Mouse (Mus musculus): ENCODE measurements at regions not wholly inside any gene's neighbourhood (a gene's known extent, or its start where the extent isn't known, plus 50 kb on each side); places are given as distances from the start of the nearest gene placed in this dataset.

GRCm38 (mm10) chr16:24341736-24342135 lies 51.6 kb upstream of the Lpp start:
- DNase-seq = no peak

DNA sequence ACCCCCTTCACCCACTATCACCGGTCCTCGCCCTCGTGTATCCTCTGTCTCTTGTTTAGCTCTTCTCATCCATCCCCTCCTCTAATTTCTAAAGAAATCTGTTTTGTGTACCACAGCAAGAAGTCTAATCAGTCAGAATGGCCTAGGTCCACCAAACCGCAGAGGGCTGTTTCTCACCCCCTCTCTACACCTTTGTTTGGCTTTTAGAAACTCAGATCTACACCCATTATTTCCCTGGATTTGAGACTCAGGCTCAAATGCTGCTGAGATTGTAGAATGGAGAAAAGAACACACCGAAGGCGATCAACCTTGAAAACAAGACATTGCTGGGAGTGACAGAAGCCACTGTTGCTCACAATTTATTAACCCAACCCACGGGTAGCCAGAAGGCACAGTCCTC lies 52.7 kb upstream of the Lpp start:
- no peak for DNase-seq

GRCm38 (mm10) chr16:24339320-24340265 lies 53.7 kb upstream of the Lpp start:
- no peak for DNase-seq

- no peak for DNase-seq
These were observed 54.9 kb upstream of the Lpp start for GRCm38 (mm10) chr16:24338404-24338803.

DNA sequence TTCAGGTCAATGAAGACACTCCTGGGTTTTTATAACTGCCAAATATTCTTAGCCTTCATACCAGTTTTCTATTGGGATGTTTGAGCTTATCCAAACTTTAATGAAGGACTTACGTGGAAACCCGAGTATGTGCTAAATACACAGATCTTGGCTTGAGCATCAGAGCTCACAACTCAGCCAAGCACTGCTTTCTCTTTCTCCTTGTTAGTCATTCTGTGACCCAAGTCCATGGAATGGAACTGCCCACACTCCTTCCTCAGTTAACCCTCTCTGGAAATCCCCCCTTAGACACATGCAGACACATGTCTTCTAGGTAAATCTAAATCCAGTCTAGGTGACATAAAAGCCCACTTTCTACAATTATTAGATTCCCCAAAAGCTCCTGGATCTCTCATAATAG lies 58.9 kb upstream of the Lpp start:
- DNase-seq = no peak

DNA sequence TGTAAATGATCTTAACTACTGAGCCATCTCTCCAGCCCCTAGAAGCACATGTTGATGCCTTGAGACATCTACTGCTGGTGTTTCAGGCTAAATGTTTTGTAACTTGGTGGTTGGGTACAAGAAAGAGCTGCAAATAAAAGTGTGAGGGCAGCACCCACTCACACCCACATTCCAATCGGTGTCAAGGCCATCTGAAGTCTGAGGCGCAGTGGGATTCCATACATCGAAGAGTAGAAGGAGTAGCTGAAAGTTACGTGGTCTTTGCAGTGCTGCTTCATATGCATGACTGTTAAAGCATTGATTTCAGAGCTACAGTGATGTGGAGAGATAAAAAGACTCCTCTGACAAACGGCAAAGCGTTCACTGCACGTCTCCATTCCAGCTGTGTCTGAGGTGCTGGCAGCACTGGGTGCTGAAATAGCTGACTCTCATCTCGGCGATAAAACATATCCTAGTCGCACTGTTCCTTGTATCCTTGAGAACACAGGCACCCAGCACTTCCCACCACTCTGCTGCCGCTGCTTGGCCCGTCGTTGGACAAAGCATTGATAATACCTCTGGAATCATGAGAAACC lies 61.8 kb upstream of the Lpp start:
- no peak for DNase-seq

- no peak for DNase-seq
These were observed 66.7 kb upstream of the Lpp start for GRCm38 (mm10) chr16:24326571-24326970.

DNA sequence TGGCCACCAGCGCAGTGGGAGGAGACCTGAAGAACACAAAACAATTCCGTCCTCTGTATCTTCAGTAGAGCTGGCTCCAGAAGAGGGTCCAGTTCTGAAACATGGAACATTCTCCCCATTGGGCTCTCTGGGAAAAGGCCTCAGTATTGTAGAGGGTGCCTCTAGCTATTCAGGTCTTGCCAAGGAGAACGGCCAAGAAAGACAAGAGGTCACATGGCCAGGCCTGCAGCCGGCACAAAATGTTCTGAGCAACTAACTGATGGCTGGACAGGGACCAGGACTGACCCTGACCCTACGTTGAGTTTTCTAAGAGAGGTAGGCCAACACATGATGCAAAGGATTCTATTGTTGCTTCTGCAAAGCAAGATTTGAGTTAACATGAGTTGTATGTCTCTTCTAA lies 67.3 kb upstream of the Lpp start:
- peak; percentile 12 to 39 for DNase-seq

DNA sequence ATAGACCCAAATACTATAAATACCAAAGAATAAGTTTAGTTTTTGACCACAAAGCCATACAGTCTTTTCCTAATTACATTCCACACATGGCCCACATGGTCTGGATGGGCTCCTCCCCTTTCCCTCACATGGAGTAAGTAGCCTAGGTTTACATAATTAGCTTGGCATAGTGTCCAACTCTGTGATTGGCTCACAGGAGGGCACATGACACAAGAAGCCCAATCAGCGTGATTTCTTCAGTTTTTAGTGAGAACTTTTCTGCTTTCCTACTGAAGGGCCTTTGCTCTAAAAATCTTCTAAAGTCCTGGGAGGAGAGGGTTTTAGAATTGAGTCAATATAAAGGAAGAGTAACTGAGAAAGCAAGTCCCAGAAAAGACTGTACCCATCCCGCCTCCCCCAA lies 68.4 kb upstream of the Lpp start:
- DNase-seq = no peak

GRCm38 (mm10) chr16:24318723-24319437 lies 74.4 kb upstream of the Lpp start:
- no peak for DNase-seq

GRCm38 (mm10) chr16:24313544-24314326 lies 79.6 kb upstream of the Lpp start:
- peak; percentile 44 to 47 for DNase-seq

- no peak for DNase-seq
These were observed 87.9 kb upstream of the Lpp start for GRCm38 (mm10) chr16:24305391-24305790.

DNA sequence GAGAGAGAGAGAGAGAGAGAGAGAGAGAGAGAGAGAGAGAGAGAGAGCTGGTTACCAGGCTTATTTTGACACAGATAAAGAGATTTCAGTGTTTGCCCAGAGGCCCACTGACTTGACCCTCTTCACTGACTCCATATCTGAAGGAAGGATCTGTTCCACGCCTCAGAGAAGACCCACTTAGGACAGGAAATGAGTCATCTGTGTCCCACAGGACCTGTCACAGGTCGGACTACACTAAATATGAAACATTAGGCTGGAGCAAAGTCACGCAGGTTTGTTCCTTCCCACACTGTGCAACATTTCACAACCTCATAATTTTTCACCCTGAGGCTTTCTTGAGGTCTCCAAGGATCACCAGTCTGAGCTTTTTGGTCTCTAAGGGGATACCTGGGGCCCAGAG lies 96.5 kb upstream of the Lpp start:
- DNase-seq = no peak

DNA sequence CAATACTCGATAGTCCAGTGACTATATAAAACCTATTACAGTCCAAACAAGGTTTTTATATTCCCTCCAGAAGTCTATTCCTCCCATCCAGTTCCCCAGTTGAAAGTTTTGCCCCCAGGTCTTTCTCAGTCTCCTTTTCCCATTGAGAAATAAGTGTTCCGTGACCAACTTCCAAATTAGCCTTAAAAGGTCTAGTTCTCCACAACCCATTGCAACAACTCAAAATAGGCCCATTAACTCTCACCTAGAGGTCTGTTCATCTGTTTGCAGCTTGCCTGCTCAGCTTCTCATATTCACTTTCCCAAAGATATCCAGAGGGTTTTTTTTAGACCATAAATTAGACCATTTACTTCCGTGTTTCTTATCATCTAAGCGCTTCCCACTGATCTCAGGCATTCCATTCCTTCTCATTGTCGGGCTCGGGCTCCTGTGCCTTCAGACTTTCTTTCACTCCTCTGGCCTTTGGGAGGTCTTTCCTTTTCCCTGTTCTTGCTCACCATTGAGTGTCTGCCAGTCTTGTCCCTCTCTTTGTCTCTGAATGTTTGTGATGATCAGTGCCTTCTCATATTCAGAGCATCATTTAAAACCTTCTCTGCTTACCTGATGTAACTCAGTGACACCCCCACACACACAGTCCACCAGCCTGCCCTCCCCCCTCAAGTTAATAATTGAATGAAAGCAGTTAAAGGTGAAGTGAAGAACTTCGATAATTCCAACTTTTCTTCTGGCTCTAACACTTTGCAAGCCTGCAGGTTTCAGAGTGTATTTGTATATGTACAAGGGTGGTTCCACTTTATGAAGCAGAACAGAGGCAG lies 97.5 kb upstream of the Lpp start:
- DNase-seq = no peak

DNA sequence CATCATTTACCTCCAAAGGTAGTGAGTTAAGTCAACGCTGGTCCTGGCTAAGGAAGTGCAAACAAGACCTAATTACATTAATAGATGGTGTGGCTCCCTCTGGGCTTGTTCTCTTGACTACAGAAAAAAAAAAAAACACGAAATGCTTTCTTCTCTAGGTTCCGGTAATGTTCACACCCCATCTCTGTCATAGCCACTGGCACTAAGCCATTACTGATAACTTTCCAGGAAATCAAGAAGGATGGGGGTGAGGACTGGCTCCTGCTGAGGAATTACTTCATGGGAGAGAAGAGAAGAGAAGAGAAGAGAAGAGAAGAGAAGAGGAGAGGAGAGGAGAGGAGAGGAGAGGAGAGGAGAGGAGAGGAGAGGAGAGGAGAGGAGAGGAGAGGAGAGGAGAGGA lies 109.1 kb upstream of the Lpp start:
- DNase-seq = no peak

- DNase-seq = peak; percentile 71 to 77
These were observed 111.1 kb upstream of the Lpp start for GRCm38 (mm10) chr16:24282194-24282683.

DNA sequence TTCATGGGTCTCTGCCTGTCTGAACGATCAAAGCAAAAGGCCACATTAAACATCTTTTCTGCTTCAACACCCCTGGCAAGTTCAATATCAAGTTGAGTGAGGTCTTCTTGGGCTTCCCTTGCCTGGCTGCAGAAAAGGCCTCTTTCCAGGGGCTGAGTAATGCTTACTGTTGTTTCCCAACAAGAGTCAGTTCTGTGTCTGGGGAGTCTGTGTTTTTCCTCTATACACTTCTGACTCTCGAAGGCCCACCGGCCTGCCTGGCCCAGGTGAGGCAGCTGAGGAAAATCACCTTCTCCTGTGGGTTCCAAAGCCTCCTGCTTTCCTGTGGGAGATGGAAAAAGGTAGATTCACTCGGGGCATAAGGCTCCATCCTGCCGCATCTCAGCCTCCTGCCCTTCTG lies 111.7 kb upstream of the Lpp start:
- DNase-seq = no peak

DNA sequence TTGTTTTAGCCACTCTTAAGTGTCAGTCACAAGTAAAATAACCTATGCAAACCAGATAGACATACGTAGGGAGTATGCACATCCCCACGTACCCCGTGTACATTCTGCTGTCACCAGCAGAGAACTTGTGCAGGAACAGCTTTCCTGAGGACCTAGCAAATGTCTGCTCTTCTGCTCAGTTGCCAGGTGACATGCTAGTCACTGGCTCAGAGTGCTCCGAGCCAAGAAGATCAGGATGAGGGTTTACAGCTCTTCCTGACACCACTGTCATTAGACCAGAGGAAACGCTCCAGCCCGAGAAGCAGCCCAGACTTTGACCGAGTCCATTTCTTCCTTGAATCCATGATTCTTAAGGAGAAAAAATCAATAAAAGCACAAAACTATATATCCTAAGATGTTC lies 115.5 kb upstream of the Lpp start:
- DNase-seq = no peak

DNA sequence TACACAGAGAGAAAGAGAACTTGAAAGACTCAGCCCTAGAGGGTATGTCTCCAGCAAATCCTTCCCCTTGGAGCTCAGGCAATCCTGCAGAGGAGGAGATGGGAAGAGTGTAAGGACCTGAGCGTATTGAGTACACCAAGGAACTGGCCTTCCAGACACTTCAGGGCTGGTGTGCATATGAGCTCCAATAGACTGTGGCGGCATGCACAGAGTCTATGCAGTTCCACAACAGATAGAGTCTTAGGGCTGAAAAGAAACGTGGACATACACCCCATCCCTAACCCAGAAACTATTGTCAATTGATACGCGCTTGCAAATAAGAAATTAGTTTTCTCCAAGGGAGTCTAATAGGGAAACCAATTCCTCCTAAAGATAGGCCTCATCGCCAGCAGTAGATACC lies 130.6 kb upstream of the Lpp start:
- no peak for DNase-seq

DNA sequence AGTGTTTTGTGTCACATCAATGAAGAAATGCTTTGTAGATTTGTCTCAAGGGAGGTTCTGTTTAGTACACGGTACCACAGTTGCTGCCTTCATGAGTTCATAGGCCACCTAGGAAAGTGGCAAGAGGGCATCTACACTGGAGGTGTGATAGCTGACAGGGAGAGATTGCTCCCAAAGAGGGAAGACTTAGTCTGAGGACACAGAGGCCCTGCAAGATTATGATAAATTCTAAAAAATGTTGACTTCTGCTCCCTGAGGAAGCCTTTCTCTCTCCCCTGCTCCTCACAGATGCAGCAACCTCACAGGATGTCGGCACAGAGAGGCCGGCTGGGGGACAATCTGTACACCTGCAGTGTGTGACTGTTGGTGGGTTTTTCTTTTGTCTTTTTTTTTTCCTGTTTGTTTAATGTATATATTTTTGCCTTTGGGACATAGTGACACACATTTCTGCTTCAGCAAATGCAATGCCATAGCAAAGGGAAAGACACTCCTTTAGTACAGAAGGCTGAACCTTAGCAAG lies 133.5 kb upstream of the Lpp start:
- DNase-seq = no peak

GRCm38 (mm10) chr16:24258991-24259390 lies 134.3 kb upstream of the Lpp start:
- no peak for DNase-seq

Data from adrenal gland, postnatal 36 days (tissue).